In the genomic region with DNA sequence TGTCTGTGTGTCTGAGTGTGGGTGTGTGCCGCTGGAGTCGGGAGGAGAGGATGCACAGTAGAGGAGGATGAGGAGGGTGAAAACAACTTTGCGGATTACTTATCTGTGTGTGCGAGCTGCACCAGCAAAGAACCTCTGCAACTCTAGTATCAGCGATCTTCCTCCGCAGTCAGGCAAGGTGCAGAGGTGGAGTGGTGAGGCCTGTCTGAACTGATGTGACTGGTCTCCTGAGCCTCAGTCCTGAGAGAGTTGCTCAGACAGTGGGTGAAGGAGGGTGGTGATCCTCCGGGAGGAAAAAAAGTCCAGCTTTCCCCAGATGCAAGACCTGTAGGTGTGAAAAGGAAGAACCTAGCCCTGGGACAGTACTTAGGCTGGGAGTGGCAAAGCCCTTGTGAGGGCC, we compare ENCODE assay signal across 9 mouse cellular contexts. TPM values are rescaled to one million over a fixed set of nuclear protein-coding genes. Genes with fewer than 3 reads are reported as not detected.
DNase-seq lines count a peak whose midpoint lies in the region; ATAC-seq and TF ChIP-seq lines count a peak whose summit lies in the region.
"Had no signal": no experiment of that assay in that cellular context is flagged by ENCODE, and none has a peak within 500 bp of the region (broad histone marks: within the 10 kb centered on the region; RNA-seq: fewer than 3 reads in every experiment).

No protein-coding gene starts in this region.

- H3K4me3 ChIP-seq in heart, adult 2 months, result peak overlapping the region; percentile 50
- H3K4me3 ChIP-seq in hindbrain, embryonic 14.5 days (replicated peaks; ENCODE audit: low read length), result peak overlapping the region; percentile 46
- H3K4me3 ChIP-seq in midbrain, embryonic 14.5 days (replicated peaks; ENCODE audit: low read depth, low read length), result peak overlapping the region; percentile 39

- no peak for TF ChIP-seq POLR2A in heart, adult 2 months (IDR thresholded peaks at IDR 0.05; ENCODE audit: insufficient read depth, low read depth, low read length)
- TF ChIP-seq POLR2A in brain, embryonic 14.5 days (IDR thresholded peaks at IDR 0.05; ENCODE audit: borderline replicate concordance, extremely low read depth, insufficient read depth, insufficient read length, poor library complexity, severe bottlenecking), result no peak

- no peak for ATAC-seq in hindbrain, embryonic 14.5 days (ENCODE audit: low FRiP score)
- peak; percentile 10; the same call in 1 of the 2 replicates for ATAC-seq in midbrain, embryonic 14.5 days (ENCODE audit: low FRiP score, low TSS enrichment)

- no peak for TF ChIP-seq CTCF in heart, adult 2 months (IDR thresholded peaks at IDR 0.05)
- no peak for TF ChIP-seq CTCF in brain, embryonic 14.5 days (IDR thresholded peaks at IDR 0.05; ENCODE audit: borderline replicate concordance, extremely low read depth, insufficient read depth, insufficient read length)

- no peaks in the 10 kb centered on the region for H3K27me3 ChIP-seq in heart, adult 2 months (ENCODE audit: control insufficient read depth, insufficient read depth, low read length)
- H3K27me3 ChIP-seq in hindbrain, embryonic 14.5 days (ENCODE audit: control insufficient read depth, insufficient read depth, low read length), result peaks cover 23% of the 10 kb centered on the region
- H3K27me3 ChIP-seq in midbrain, embryonic 14.5 days (ENCODE audit: control insufficient read depth, insufficient read depth, low read length), result peaks cover 11% of the 10 kb centered on the region; the same call in 1 of the 2 replicates
- H3K27me3 ChIP-seq: CH12.LX had no signal

- peak overlapping the region; percentile 53 for H3K9ac ChIP-seq in heart, adult 2 months (ENCODE audit: low read depth, low read length)
- peak overlapping the region; percentile 60 for H3K9ac ChIP-seq in hindbrain, embryonic 14.5 days
- peak overlapping the region; percentile 49; the same call in 1 of the 2 replicates for H3K9ac ChIP-seq in midbrain, embryonic 14.5 days (replicated peaks; ENCODE audit: low read length)

- no peaks in the 10 kb centered on the region for H3K36me3 ChIP-seq in heart, adult 2 months (ENCODE audit: control insufficient read depth, insufficient read depth, low read length)
- no peaks in the 10 kb centered on the region for H3K36me3 ChIP-seq in hindbrain, embryonic 14.5 days (replicated peaks; ENCODE audit: control insufficient read depth, insufficient read depth)
- no peaks in the 10 kb centered on the region for H3K36me3 ChIP-seq in midbrain, embryonic 14.5 days (ENCODE audit: control insufficient read depth, insufficient read depth, low read length)

- peak overlapping the region; percentile 66 for H3K27ac ChIP-seq in heart, adult 2 months
- H3K27ac ChIP-seq in hindbrain, embryonic 14.5 days, result no peak overlapping the region
- H3K27ac ChIP-seq in midbrain, embryonic 14.5 days (replicated peaks; ENCODE audit: low read depth, low read length), result no peak overlapping the region

- WGBS in heart, adult 2 months, result 5% methylated on average over 7 of the region's 7 CpGs
- 2% methylated on average over 7 of the region's 7 CpGs for WGBS in hindbrain, embryonic 14.5 days
- WGBS in midbrain, embryonic 14.5 days, result 2% methylated on average over 7 of the region's 7 CpGs

- H3K9me3 ChIP-seq in hindbrain, embryonic 14.5 days (ENCODE audit: control insufficient read depth, low read length), result no peaks in the 10 kb centered on the region
- H3K9me3 ChIP-seq in midbrain, embryonic 14.5 days (ENCODE audit: control insufficient read depth, low read length), result no peaks in the 10 kb centered on the region

- DNase-seq in heart, adult 2 months, result no peak
- no peak for DNase-seq in heart, adult 9 months (ENCODE audit: low spot score in 2 of 2)
- DNase-seq in brain, embryonic 14.5 days (ENCODE audit: low read depth), result peak; percentile 5
- no peak for DNase-seq in hindbrain, embryonic 14.5 days (ENCODE audit: low spot score)
- no peak for DNase-seq in midbrain, embryonic 14.5 days
- DNase-seq in left cerebral cortex, adult 9 months (ENCODE audit: low spot score in 2 of 2), result no peak
- no peak for DNase-seq in thymus, postnatal 10 days (ENCODE audit: low spot score in 2 of 2)
- no peak for DNase-seq in lung, postnatal 36 days

- H3K4me1 ChIP-seq in heart, adult 2 months (ENCODE audit: control insufficient read depth, insufficient read depth, low read length), result peaks cover 2% of the 10 kb centered on the region
- peaks cover 16% of the 10 kb centered on the region for H3K4me1 ChIP-seq in hindbrain, embryonic 14.5 days (replicated peaks; ENCODE audit: control insufficient read depth, insufficient read depth, low read length)
- H3K4me1 ChIP-seq in midbrain, embryonic 14.5 days (ENCODE audit: control insufficient read depth, insufficient read depth, low read length), result peaks cover 12% of the 10 kb centered on the region

- no peaks in the 10 kb centered on the region for H3K79me2 ChIP-seq in heart, adult 2 months (replicated peaks; ENCODE audit: control insufficient read depth, insufficient read depth, low read length)

- H3K4me2 ChIP-seq in hindbrain, embryonic 14.5 days (replicated peaks), result peak overlapping the region; percentile 87
- H3K4me2 ChIP-seq in midbrain, embryonic 14.5 days (ENCODE audit: low read length), result peak overlapping the region; percentile 93

- intact Hi-C loops in heart, adult 2 months (cut with DNase I), result loop anchor here (5.0 kb wide), 1 partner anchor 41 kb away; no protein-coding TSS in a partner anchor

- no peak for TF ChIP-seq EP300 in heart, adult 2 months (IDR thresholded peaks at IDR 0.05; ENCODE audit: insufficient read depth, low read depth, low read length)

RNA-seq across cellular contexts. Expression of gene Prune2, which starts 0.4 kb away (rescaled TPM):
- total RNA-seq in heart, adult 2 months (2021), result 10 to 100 TPM; 48.7 to 54.6 TPM
- polyA plus RNA-seq in heart, adult 2 months (2012; rRNA removed), result 16.3 and 32.5 TPM in 2 replicates
- polyA plus RNA-seq in brain, embryonic 14.5 days (2012; rRNA removed), result 4.0 and 7.0 TPM in 2 replicates
- polyA plus RNA-seq in hindbrain, embryonic 14.5 days (2014; fragmentation: Nextera tagmentation; extraction: Ambion mirVana), result 7.2 and 7.6 TPM in 2 replicates
- 7.7 and 8.1 TPM in 2 replicates for polyA plus RNA-seq in midbrain, embryonic 14.5 days (2014; fragmentation: Nextera tagmentation; extraction: Ambion mirVana)
